Mouse (Mus musculus) heart, adult 2 months (tissue): Measurements from ENCODE around the gene Pitpnm3. TPM values are rescaled to one million over a fixed set of nuclear protein-coding genes. Genes with fewer than 3 reads are reported as not detected.

Experiments used
- DNase-seq, 2 experiments: peaks; one replicate each; pipeline ENCODE4 v3.0.0; 2021
- H3K27ac ChIP-seq: fragments of 200-600 bp; 2 replicates; pipeline ENCODE4 v1.8.1; 2022
- H3K27me3 ChIP-seq: fragments of 200-500 bp; 2 replicates; pipeline ENCODE4 v1.6.1; 2012; ENCODE audit warnings: mild to moderate bottlenecking, low read length, inconsistent platforms, mixed read lengths; ENCODE audit not compliant: control insufficient read depth, insufficient read depth
- H3K36me3 ChIP-seq: fragments of 200-500 bp; 2 replicates; pipeline ENCODE4 v1.6.1; 2012; ENCODE audit warnings: low read length, inconsistent platforms; ENCODE audit not compliant: control insufficient read depth, insufficient read depth
- H3K4me1 ChIP-seq: fragments of 200-500 bp; 2 replicates; pipeline ENCODE4 v1.6.1; 2011; ENCODE audit warnings: low read length; ENCODE audit not compliant: control insufficient read depth, insufficient read depth
- H3K4me3 ChIP-seq: fragments of 200-600 bp; 2 replicates; pipeline ENCODE4 v1.8.1; 2022
- H3K79me2 ChIP-seq: fragments of 200-500 bp; replicated peaks from 2 replicates; pipeline ENCODE4 v1.6.1; 2012; ENCODE audit warnings: mild to moderate bottlenecking, inconsistent platforms, low read length, moderate library complexity, mixed read lengths; ENCODE audit not compliant: control insufficient read depth, insufficient read depth
- H3K9ac ChIP-seq: fragments of 200-500 bp; 2 replicates; pipeline ENCODE4 v1.6.1; 2012; ENCODE audit warnings: low read depth, mild to moderate bottlenecking, control low read depth, inconsistent platforms, low read length, mixed read lengths
- CTCF ChIP-seq: fragments of 200-600 bp; IDR thresholded peaks from 2 replicates; pipeline ENCODE4 v1.8.1; 2022; ENCODE audit warnings: antibody characterized with exemption, mild to moderate bottlenecking, moderate library complexity
- EP300 ChIP-seq: fragments of 200-500 bp; IDR thresholded peaks from 2 replicates; pipeline ENCODE4 v1.6.1; 2011; ENCODE audit warnings: low read depth, low read length, control low read depth; ENCODE audit not compliant: insufficient read depth
- POLR2A ChIP-seq: fragments of 200-500 bp; IDR thresholded peaks from 2 replicates; pipeline ENCODE4 v1.6.1; 2011; ENCODE audit warnings: mild to moderate bottlenecking, low read depth, low read length, control low read depth; ENCODE audit not compliant: insufficient read depth
- WGBS: fragments of 180-500 bp; shearing (Covaris S2); methylation state at CpG from one replicate; pipeline ENCODE4 v1.1.7; 2018; 5-methylcytosine and 5-hydroxymethylcytosine counted together
- intact Hi-C: fragments of 180-260 bp; cut with DNase I; formaldehyde crosslinking; loops from one replicate; pipeline ENCODE4 v1.15.1; 2025
- polyA plus RNA-seq: library from polyadenylated mRNA; depleted of rRNA; stranded (reverse); fragments of >200 nt; gene quantifications from 2 replicates; pipeline ENCODE4 v1.2.3, GENCODE M21; 2012
- total RNA-seq, 2 experiments: library from RNA; stranded (reverse); gene quantifications; 2 replicates each; pipeline ENCODE4 v1.2.3; 2021

Gene Pitpnm3
- total and polyA plus RNA-seq, 3 experiments = 1.2 to 5.1 (median 2.0) TPM

DNA sequence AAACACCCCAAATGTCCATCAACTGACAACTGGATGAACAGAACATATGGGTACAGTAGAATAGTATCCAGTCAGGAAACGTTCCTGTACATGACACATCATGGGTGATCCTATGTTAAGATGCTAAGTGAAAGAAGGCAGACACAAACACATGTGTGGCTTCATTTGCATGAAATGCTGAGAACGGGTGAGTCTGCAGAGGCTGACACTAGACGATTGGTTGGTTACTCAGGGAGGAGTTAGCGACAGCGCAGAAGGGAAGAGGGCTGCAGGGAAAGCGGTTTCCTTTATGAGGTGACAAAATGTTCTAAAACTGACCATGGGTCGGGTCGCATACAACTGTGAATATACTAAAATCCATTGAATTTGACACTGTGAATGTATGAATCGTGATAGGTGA, 75.2 kb downstream of the Pitpnm3 start:
- H3K27me3 ChIP-seq = no peaks in the 10 kb centered on the region
- no peak for TF ChIP-seq POLR2A
- TF ChIP-seq EP300 = no peak
- no peak for TF ChIP-seq CTCF
- no peaks in the 10 kb centered on the region; the same call in 1 of the 2 replicates for H3K4me1 ChIP-seq
- no peak overlapping the region for H3K4me3 ChIP-seq
- intact Hi-C loops = no loop called here
- H3K79me2 ChIP-seq = no peaks in the 10 kb centered on the region
- no peak for DNase-seq
- no peak overlapping the region for H3K27ac ChIP-seq
- WGBS = 77% methylated on average over 9 of the region's 9 CpGs
- no peak overlapping the region for H3K9ac ChIP-seq
- no peaks in the 10 kb centered on the region for H3K36me3 ChIP-seq

- intact Hi-C loops = no loop called here
- H3K79me2 ChIP-seq = no peaks in the 10 kb centered on the region
- H3K9ac ChIP-seq = no peak overlapping the region
- TF ChIP-seq POLR2A (no peak), EP300 (no peak), CTCF (no peak)
- H3K4me1 ChIP-seq = no peaks in the 10 kb centered on the region
- DNase-seq = no peak
- H3K27me3 ChIP-seq = no peaks in the 10 kb centered on the region
- WGBS = 74% methylated on average over 3 of the region's 3 CpGs
- no peak overlapping the region for H3K4me3 ChIP-seq
- H3K36me3 ChIP-seq = no peaks in the 10 kb centered on the region
- no peak overlapping the region for H3K27ac ChIP-seq
Observed at GRCm38 (mm10) chr11:72057166-72057565, 78.4 kb downstream of the Pitpnm3 start.

DNA sequence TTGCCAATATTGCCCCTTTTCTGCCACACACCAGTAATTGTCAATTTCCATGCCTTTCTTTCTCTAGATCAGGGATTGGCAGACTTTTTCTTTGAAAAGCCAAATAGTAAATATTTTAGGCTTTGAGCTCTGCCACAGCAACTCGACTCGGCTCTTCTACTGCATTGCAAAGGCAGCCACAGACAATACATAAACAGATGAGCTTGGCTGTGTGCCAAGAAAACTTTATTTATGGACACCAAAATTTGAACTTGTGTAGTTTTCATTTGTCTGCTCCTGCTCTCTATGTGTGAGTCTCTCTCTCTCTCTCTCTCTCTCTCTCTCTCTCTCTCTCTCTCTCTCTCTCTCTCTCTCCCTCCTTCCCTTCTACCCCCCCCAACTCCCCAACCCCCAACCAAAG, 80.4 kb downstream of the Pitpnm3 start:
- H3K79me2 ChIP-seq = no peaks in the 10 kb centered on the region
- 41% methylated on average over 2 of the region's 2 CpGs for WGBS
- no peaks in the 10 kb centered on the region for H3K4me1 ChIP-seq
- no peak overlapping the region for H3K27ac ChIP-seq
- H3K9ac ChIP-seq = no peak overlapping the region
- TF ChIP-seq CTCF (no peak), EP300 (no peak), POLR2A (no peak)
- no peak overlapping the region for H3K4me3 ChIP-seq
- no peak for DNase-seq
- no peaks in the 10 kb centered on the region for H3K27me3 ChIP-seq
- no peaks in the 10 kb centered on the region for H3K36me3 ChIP-seq
- intact Hi-C loops = no loop called here

GRCm38 (mm10) chr11:72052636-72053035, 82.9 kb downstream of the Pitpnm3 start:
- 11% methylated on average over 5 of the region's 5 CpGs for WGBS
- DNase-seq = peak; percentile 61 to 74
- Histone ChIP-seq H3K79me2 (no peaks in the 10 kb centered on the region), H3K36me3 (no peaks in the 10 kb centered on the region), H3K4me1 (no peaks in the 10 kb centered on the region), H3K27me3 (no peaks in the 10 kb centered on the region), H3K4me3 (no peak overlapping the region), H3K9ac (no peak overlapping the region), H3K27ac (no peak overlapping the region)
- TF ChIP-seq CTCF (peak; percentile 95), POLR2A (no peak), EP300 (0 out of 2 replicates have a peak, but pooled peaks have one; percentile 43)
- intact Hi-C loops = loop anchor here (1.0 to 2.0 kb wide), 2 partner anchors 93 to 154 kb away; partner anchors contain the start of genes 4933427D14Rik, Gm43951 and Txndc17

- Histone ChIP-seq H3K4me3 (no peak overlapping the region), H3K36me3 (no peaks in the 10 kb centered on the region), H3K27me3 (no peaks in the 10 kb centered on the region), H3K9ac (no peak overlapping the region), H3K27ac (no peak overlapping the region), H3K79me2 (no peaks in the 10 kb centered on the region), H3K4me1 (no peaks in the 10 kb centered on the region)
- DNase-seq = no peak
- intact Hi-C loops = loop anchor here (1.0 to 2.0 kb wide), 2 partner anchors 93 to 155 kb away; partner anchors contain the start of genes 4933427D14Rik, Gm43951 and Txndc17
- WGBS = 48% methylated on average over 3 of the region's 3 CpGs
- no peak for TF ChIP-seq POLR2A
- no peak for TF ChIP-seq EP300
- TF ChIP-seq CTCF = no peak
Observed at GRCm38 (mm10) chr11:72052221-72052620, 83.4 kb downstream of the Pitpnm3 start.

DNA sequence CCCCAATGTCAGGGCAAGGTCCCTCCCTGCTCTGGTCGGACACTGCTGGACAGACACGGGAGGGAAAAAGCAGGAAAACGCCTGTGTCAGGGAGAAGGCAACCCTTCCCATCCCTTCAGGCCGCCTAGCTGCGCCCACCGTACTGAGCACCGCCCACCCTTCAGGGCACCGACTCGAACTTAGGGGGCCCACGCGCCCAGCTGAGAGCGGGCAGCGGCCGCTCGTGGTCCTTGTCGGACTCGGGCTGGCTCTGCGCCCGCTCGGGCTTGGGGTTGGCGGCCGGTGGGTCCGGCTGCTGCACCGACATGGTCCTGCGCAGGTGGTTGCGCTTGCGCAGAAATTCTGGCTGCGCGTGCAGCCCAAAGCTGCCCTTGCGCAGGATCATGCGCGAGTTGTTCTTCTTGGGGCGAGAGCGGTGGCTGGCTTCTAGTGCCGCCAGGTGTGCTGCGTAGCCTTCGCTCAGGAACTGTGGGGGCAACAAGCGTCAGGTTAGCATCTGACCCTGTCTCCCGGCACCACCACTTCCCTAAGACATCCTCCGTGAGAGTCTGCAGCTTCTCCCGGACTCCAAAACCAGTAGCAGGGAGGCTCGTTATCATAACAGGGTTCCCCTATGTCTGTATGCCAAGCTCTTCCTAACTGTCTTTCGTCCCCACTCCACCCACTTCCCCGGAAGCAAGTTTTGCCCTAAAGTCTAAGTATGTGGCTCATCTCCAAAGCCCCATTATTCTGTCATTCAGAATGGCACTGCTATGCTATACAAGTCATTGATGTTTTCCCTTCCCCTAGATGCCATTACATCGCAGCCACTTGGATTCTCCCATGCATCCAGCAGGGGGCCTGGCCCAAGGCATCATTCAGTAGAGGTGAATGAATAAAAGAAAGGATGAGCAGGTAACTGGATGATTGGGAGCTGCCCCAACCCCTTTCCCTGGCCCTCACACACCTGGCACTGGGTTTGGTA, 84.4 kb downstream of the Pitpnm3 start:
- 11% methylated on average over 45 of the region's 45 CpGs for WGBS
- Histone ChIP-seq H3K4me3 (peak overlapping the region; percentile 29; the same call in 1 of the 2 replicates), H3K27ac (no peak overlapping the region), H3K4me1 (no peaks in the 10 kb centered on the region), H3K9ac (peak overlapping the region; percentile 0; the same call in 1 of the 2 replicates), H3K27me3 (no peaks in the 10 kb centered on the region), H3K36me3 (no peaks in the 10 kb centered on the region), H3K79me2 (no peaks in the 10 kb centered on the region)
- TF ChIP-seq EP300 (no peak), CTCF (peak; percentile 26)
- intact Hi-C loops = no loop called here
- DNase-seq = peak; percentile 29 to 32
